Mouse (Mus musculus) T-helper 2 cell (primary cell): ENCODE measurements at regions not wholly inside any gene's neighbourhood (a gene's known extent, or its start where the extent isn't known, plus 50 kb on each side); places are given as distances from the start of the nearest gene placed in this dataset.

Experiments
- in situ Hi-C: fragments of 300-600 bp; cut with MboI, MseI; formaldehyde crosslinking; loops from one replicate; pipeline ENCODE4 v1.15.1; 2025; ENCODE audit warnings: high pct_unique_total_duplicates

DNA sequence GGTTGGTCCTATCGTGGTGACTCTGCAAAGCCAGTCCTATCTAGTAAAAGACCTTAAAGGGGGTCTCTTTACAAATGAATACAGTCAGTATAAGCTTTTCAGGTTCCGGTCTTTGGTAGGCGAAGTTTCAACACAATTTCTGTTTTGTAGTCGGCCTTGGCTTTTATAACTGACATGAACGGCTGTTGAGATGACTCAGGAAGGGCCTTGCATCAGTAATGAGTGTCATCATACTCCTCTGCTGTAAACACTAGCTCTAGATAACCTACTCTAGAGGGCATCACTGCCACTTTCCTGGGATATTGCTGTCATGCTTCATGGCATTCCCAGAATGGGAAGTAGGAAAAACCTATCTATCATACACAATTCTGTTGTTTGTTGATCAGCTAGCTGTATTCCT lies 312.9 kb downstream of the Klf5 start:
- in situ Hi-C loops, result no loop called here

DNA sequence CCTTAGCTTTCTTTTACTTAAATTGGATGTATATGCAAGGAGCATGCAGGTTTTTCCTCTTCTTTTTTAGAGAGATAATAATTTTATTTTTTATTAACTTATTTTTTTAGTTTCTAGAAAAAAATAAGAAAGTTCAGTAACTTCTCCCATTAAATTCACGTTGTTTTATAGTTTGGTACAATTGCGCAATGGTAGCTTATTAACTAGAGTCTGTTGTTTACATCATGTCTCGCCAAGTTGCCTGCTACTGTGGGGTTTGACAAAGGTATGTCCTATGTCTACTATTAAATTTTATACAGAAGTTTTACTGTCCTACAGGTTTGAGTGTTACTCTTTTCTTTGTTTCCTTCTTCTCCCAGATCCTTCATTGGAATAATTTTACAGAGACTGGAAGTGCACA lies 313.6 kb downstream of the Klf5 start:
- in situ Hi-C loops, result no loop called here

DNA sequence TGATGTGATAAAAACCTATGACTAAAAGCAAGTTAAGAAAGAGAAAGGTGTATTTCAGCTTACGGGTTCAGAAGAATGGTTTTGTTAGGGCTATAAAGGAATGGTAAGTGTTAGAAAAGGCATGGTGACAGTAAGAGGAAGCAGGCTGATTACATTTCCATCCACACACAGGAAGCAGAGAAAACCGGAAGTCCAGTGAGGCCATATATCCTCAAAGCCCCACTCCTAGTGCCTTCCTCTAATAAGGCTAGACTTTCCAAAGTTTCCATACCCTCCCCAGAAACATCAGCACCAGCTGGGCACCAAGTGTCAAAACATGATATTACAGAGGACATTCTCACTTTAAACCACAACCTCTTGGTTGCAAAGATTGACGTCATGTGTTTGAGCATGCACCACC lies 316.3 kb downstream of the Klf5 start:
- in situ Hi-C loops, result no loop called here

DNA sequence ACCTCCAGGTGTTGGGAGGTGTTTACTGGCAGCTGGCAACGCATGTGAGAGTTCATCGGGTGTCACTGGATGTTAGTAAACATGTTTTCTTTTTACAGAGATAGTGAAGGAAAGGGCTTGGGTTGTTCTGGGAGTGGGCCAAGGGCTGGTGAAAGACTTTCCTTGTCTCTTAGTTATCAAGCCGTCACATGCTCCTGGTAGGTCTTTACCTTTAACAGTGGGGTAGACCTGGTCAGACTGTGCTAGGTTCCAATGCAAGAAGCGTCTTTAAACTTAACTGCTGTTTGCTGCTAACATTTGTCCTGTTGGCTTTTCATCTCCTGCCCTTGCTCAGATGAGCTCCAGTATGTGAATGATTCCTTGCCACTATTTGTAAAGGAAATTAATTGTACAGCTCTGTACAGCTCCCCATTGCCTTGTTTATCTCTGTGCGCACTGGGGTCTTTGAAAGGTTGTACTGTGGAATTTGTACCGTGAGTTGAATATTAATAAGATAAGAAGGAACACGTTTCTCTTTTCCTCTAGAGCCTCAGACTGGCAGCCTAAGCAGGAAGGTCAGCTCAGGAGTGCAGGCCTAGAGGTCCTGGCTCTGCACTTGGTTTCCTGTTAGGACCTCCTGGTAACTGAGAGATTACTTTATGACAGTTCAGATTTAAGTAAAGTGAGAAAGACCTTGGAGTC lies 318.3 kb downstream of the Klf5 start:
- in situ Hi-C loops, result no loop called here

DNA sequence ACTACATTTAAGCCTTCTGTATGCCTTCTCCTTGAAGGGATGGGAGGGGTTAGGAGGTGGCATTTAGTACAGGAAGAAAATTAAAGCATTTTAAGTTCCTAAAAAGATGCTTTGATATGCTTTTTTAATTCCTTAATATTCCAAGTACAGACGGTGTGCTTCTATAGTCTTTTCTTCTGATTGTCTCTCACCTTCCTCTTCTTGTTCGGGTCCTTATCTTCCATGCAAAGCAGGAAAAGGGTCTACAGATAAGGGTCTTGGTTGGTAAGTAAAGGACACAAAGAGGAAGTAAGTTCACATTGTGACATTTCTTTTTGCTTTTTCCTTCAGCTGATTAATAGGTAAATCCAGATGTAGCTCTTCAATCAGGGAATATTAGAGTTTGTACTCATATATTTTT lies 318.9 kb downstream of the Klf5 start:
- in situ Hi-C loops, result no loop called here

DNA sequence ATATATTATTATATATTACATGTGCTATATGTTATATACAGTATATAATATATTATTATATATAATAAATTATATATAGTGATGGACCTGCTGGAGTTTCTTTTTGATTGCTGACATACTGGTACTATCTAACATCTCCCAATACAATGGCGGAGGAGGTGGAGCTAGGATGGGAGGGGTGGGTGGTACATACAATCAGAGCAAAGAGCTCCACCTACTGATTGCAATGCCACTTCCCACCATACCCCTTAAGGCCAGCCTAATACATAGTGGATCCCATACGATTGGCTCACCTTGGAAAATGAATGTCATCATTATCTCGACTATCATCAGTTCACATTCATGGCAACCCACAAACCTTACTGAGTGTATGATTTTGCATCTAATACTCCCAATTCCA lies 323.0 kb downstream of the Klf5 start:
- in situ Hi-C loops, result no loop called here

DNA sequence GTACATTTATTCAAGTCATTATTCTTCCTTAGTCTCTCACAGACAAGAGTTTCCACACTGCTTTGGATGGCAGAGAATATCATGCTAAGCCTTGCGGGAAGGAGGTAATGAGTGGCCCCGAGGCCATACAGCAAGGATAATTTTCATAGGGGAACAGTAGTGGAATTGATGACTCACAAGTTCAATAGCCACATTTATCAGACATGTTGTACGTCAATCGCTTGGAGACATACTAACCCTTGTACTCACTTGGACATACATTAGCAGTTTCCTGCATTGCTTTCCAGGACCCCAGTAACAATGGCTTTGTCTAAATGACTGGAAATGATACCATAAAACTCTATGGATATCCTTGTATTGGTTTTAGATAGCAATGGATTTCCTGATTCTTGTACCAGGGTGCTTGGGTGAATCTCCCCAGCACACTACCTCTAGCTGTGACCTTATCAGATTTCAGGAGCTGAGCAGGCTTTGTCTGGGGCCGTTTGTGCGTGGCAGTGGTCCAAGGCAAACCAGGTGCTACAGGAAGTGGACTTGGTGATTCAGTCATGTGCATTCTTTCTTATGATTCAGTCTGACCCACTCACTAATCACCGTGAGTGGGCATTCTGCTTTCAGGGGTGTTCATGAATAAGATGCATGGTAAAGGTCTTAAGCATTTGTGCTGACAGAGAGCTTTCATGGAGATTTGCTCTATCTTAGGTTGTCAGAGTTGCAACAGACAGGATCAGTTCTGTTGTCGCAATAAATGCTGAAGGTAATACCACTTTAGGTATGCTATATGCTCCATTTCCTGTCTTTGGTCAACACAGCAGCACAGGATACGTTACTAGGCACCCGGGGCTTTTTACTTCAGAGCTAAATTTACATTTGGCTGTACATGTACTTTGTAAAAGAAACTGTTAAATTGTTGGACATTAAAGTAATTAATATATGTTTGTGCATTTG lies 326.2 kb downstream of the Klf5 start:
- in situ Hi-C loops, result no loop called here

DNA sequence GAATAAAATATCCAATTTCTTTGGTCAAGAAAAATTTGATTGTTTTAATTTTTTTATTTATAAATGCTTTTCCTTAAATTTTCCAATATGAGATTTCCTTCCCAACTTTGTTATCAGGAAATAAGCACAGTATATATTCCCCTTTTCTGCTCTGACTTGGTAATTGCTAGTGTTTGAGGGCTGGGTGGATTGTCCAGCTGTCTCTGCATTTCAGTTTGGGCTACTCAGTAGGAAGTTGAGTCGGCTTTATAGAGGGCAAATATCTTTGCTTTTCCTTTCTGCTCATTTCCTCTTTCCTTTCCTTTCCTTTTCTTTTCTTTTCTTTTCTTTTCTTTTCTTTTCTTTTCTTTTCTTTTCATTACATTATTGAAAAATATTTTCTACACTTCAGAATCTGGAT lies 329.1 kb downstream of the Klf5 start:
- in situ Hi-C loops, result no loop called here

DNA sequence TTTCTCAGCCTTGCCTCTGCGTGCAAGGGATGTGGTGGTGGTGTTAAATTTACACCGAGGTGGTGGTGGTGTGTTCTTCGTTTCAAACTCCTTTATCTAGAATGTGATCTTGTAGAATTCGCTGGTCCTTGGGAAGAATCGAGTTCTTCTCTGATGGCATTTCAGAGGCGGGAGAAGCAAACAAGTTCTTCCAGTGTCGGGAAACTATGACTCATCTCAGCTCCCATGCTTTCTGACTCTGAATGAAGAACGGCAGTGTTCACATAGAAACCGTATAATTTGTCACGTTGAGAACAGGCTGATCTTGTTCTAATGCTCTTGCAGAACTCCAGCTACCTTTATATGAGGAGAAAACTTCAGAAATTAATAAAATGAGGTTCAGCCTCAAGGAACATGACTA lies 332.6 kb downstream of the Klf5 start:
- in situ Hi-C loops, result no loop called here

DNA sequence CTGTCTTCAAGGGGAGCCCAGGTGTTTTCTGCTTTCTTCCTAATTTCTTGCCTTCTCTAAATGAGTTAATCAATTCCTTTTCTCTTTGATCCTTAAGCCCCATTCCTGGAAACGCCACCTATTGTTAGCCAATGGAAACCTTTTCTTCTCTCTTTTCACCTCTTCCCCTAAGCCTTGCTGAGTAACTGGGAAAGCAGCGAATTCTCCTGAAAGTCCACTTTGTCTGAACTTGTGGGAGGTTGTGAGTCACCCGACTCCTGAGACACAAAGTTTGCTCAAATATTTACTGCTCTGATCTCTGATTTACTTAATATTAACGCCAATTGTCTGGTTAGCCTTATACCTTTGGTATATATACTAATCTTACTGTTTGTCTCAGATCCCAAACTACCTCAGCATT lies 334.0 kb downstream of the Klf5 start:
- in situ Hi-C loops, result no loop called here

DNA sequence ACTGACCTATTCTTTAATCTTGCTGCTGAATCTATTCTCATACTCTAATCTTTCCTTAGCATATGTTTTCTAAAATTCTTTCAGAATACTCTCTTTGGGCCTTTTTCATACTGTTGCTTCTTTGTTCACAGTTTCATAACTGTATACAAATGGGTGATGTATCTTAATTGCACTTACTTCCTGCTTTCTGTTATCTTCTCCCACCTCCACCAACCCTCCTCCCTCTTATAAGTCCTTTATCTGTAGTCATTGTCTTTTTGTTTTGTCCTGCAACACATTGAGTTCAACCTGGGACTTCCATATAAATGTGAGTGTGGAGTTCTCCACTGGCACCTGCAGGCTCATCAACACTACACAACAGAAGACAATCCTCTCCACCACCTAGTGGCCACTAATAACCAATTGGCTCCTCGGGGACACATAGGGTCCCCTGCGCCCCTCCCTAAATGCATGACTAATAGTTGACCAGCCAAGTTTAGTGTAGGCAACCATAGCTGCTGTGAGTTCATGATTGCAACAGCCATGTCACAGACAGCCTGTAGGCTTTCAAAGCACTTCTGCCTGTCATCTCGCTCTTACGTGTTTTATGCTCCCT lies 337.2 kb downstream of the Klf5 start:
- in situ Hi-C loops, result no loop called here

DNA sequence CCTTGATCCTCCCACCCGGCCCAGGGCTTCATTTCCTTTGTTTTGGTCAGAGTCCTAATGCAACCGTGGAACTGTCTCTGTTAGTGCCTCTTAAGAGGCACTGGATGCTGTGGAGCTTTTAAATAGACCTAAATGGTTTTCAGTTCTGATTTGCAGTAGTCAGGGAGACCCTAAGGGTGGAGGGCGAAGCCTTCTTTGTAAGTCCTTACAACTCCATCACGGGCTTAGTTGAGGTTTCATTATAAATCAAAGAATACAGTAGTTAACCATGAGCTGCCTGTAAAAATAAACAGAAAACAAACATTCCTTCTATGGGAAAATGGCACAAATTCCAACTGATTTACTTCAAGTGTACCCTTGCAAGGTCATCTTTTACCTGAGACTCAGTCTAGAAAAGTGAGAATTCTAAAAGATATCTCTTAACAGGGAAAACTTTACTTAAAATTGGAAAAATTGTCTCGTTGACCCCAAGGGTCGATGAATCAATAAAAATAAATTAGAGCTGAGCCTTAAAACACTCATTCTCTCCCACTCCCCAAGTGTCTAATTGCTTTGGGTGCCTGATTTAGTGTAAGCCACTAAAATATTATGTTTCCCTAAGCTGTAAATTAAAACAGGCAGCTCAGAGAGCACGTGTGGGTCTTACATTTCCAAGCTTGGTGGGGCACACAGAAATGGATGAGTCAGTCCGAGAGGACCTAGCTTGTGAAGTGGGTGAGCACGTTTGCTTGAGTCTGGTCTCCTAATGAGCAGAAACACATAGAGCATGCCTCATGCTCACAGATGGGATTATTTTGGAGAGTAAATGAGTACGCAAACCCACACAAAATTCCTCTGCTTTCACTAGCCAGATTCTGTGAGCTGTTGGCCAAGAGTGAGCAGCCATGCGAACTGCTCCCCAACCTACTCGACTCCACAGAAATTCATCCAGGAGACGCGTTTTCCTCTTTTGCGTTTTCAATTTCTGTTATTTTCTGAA lies 343.3 kb downstream of the Klf5 start:
- in situ Hi-C loops, result no loop called here

DNA sequence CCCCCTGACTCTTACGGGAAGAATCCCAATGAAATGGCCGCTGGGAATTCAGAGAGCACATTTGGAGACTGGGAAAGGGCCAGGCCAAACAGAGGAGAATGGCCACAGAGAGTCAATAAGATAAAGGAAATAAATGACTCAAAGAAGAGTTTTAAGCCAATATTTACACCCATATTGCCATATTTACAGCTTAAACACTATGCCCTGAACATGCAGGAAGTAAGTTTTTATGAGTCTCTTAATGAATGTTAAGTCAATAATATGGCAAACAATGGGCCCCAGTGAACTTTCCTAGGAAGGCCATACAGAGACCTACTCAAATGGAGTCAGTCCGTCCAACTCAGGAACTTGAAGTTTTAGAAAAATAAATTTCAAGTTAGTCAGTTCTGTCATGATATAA lies 347.8 kb downstream of the Klf5 start:
- in situ Hi-C loops, result no loop called here

DNA sequence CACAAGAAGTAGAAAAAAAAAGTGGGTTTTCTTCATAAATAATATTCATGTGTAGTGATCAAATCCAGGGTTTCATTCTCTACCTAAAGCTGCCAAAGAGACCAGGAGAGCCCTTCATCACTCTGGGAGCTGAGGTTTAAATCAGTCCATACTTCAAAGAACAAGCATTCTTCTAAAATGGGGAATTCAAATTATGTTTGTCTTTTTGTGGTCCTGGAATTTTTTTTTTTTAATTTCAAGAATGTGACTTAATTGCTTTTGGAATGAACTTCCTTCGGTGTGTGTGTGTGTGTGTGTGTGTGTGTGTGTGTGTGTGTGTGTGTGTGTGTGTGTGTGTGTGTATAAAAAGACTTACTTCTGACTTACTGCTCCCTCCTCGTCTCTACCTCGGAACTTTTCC lies 375.9 kb downstream of the Klf5 start:
- in situ Hi-C loops, result no loop called here

DNA sequence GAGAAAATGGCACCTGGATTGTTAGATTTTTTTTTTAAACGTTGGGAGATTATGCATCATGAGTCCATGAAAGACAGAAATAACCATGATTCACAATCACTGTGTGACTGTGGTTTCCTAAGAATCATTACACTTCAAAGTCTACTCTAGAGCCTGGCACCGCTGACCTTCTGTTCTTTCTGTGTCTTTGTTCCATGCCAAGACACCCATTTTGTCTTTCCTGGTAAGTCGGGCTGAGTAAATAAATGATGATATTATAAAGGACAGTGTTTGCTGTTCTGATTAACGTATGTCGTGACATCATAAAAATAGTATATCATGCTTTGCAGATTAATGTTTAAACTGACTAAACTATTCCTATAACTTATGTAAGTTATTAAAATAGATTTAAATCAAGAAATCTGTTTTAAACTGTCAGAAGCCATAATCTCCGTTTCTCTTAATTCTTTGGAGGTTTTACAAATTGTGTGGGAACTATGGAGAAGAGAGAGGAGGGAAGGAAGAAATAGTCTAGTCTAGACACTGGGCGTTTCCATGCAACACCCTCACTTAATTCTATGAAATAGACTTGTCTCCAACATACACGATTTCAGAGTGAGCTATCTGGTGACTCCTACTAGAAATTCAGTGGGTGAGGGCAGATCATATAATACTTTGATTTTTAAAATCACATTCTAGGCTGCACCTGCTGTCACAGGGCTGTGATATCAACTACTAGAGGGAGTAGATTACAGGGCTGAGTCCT lies 388.7 kb downstream of the Klf5 start:
- in situ Hi-C loops, result loop anchor here (25.0 kb wide), 1 partner anchor 650 kb away; no protein-coding TSS in a partner anchor

DNA sequence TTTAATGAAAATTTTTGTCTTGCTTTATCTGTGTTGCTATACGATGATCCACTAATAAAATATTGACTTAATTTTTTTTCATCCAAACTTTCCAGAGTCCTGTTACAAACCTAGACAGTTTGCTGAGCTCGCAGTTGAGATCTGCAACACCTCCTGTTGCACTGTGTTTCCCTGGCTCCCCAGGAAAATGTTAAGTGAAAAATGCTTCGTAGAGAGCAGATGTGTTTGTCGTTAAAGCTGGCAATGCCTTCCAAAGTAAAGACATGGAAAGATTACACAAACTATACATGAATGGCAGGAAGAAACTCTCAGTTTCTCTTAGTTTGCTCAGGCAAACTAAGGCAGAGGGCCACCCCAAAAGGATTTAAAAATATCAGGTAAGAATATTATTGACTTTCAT lies 389.9 kb downstream of the Klf5 start:
- in situ Hi-C loops, result loop anchor here (25.0 kb wide), 1 partner anchor 649 kb away; no protein-coding TSS in a partner anchor

DNA sequence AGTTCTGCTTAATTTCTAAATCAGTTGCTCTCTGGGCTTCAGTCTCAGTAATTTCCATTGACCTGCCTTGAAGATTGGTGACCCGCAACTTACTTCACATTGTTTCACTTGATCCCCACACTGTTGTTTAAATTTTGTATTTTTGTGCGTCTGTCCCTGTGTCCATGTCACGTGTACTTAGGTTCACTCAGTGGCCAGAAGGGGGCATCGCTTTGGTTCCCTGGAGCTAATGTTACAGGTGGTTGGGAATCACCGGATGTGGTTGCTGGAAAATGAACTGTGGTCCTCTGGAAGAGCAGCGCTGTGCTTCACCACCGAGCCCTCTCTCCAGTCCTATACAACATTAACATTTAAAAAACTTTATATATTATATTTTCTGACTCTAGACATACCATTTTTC lies 397.8 kb downstream of the Klf5 start:
- in situ Hi-C loops, result loop anchor here (25.0 kb wide), 1 partner anchor 641 kb away; no protein-coding TSS in a partner anchor

DNA sequence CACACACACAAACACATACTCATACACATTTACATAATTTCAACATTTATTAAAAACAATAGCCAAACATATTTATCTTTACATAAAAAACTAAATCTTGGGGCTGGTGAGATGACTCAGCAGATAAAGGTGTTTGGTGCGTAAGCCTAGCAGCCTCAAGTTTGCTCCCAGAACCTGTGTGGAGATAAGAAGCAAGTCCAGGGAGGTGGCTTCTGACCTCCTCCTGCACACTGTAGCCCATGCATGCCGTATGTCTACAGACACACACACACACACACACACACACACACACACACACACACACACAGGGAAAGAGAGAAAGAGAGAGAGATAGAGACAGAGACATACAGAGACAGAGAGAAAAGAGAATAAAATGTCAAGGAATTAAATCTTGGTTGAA lies 401.1 kb downstream of the Klf5 start:
- in situ Hi-C loops, result loop anchor here (25.0 kb wide), 1 partner anchor 638 kb away; no protein-coding TSS in a partner anchor

DNA sequence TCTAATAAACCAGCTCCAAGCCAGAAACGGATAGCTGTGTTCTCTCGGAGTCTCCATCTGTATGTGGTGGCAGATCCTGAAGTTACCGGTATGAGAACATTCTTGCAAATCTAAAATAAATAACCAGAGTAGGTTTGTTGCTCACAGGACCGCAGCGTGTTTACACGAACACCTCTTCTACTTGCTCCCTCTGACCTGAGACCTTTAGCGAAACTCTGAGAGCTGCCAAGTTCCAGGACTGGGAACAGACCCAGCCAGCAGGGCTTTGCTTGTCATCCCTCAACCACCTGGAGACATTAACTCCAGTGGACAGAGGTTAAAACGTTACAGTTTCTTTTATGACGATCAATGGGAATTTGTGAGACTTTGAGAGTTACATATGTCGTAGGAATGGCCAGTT lies 407.5 kb downstream of the Klf5 start:
- in situ Hi-C loops, result no loop called here

DNA sequence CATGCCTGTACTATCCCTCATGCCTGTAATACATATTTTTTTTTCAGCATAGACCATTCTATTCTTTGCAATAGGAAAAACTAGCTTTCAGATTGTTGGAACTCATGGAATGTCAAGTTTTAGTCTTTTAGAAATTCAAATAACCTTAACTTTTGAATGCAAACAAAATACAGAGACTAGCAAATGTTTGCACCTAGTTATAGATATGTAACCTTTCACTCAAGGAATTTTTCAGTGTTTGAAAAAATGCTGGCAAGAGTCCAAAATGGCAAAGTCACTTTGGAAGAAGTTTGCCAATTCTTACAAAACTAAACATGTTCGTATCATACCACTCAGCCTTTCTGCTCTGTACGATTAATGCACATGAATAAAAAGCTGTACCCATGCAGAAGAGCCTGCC lies 409.6 kb downstream of the Klf5 start:
- in situ Hi-C loops, result no loop called here
